ENCODE assay signal across 10 mouse cellular contexts in genomic region chr19:53517370-53518096, GRCm38 (mm10). TPM values are rescaled to one million over a fixed set of nuclear protein-coding genes. Genes with fewer than 3 reads are reported as not detected.
A peak's percentile ranks its signal among the peaks of the same experiment; 100 is the strongest.
DNase-seq lines count a peak whose midpoint lies in the region; ATAC-seq and TF ChIP-seq lines count a peak whose summit lies in the region.
"Had no signal": no experiment of that assay in that cellular context is flagged by ENCODE, and none has a peak within 500 bp of the region (broad histone marks: within the 10 kb centered on the region; RNA-seq: fewer than 3 reads in every experiment).

No protein-coding gene starts in this region.

- no peak for TF ChIP-seq CTCF in lung, adult 2 months (IDR thresholded peaks at IDR 0.05; ENCODE audit: insufficient read depth, low read length)

- WGBS in hindbrain, embryonic 14.5 days, result 30% methylated on average over 18 of the region's 18 CpGs
- WGBS in hindbrain, embryonic 12.5 days, result 37% methylated on average over 18 of the region's 18 CpGs
- 23% methylated on average over 18 of the region's 18 CpGs for WGBS in midbrain, embryonic 14.5 days
- WGBS in lung, adult 2 months, result 25% methylated on average over 18 of the region's 18 CpGs

- no peak overlapping the region for H3K4me3 ChIP-seq in hindbrain, embryonic 14.5 days (replicated peaks; ENCODE audit: low read length)
- no peak overlapping the region for H3K4me3 ChIP-seq in hindbrain, embryonic 12.5 days
- H3K4me3 ChIP-seq in midbrain, embryonic 14.5 days (replicated peaks; ENCODE audit: low read depth, low read length), result no peak overlapping the region
- no peak overlapping the region for H3K4me3 ChIP-seq in lung, adult 2 months (replicated peaks; ENCODE audit: extremely low read depth, low read depth, low read length)
- H3K4me3 ChIP-seq: megakaryocyte, embryonic 14.5 days had no signal

- H3K27ac ChIP-seq in hindbrain, embryonic 14.5 days, result peak overlapping the region; percentile 51; the same call in 1 of the 2 replicates
- H3K27ac ChIP-seq in hindbrain, embryonic 12.5 days, result no peak overlapping the region
- H3K27ac ChIP-seq in midbrain, embryonic 14.5 days (replicated peaks; ENCODE audit: low read depth, low read length), result no peak overlapping the region

- H3K9ac ChIP-seq in hindbrain, embryonic 14.5 days, result no peak overlapping the region
- no peak overlapping the region for H3K9ac ChIP-seq in hindbrain, embryonic 12.5 days
- no peak overlapping the region for H3K9ac ChIP-seq in midbrain, embryonic 14.5 days (replicated peaks; ENCODE audit: low read length)

- no peak for TF ChIP-seq POLR2A in lung, adult 2 months (IDR thresholded peaks at IDR 0.05; ENCODE audit: borderline replicate concordance, extremely low read depth, low read depth, low read length)

- no peaks in the 10 kb centered on the region for H3K36me3 ChIP-seq in hindbrain, embryonic 14.5 days (replicated peaks; ENCODE audit: control insufficient read depth, insufficient read depth)
- H3K36me3 ChIP-seq in hindbrain, embryonic 12.5 days, result no peaks in the 10 kb centered on the region
- H3K36me3 ChIP-seq in midbrain, embryonic 14.5 days (ENCODE audit: control insufficient read depth, insufficient read depth, low read length), result no peaks in the 10 kb centered on the region

- peak; percentile 69 for ATAC-seq in hindbrain, embryonic 14.5 days (ENCODE audit: low FRiP score)
- no peak for ATAC-seq in hindbrain, embryonic 12.5 days (ENCODE audit: low FRiP score)
- ATAC-seq in midbrain, embryonic 14.5 days (ENCODE audit: low FRiP score, low TSS enrichment), result peak; percentile 76
- ATAC-seq: activated CD4-positive, CD25-positive, alpha-beta regulatory T cell, adult 4 months had no signal

- H3K4me1 ChIP-seq in hindbrain, embryonic 14.5 days (replicated peaks; ENCODE audit: control insufficient read depth, insufficient read depth, low read length), result 0 out of 2 replicates have a peak, but pooled peaks cover 6% of the 10 kb centered on the region
- peaks cover 10% of the 10 kb centered on the region for H3K4me1 ChIP-seq in hindbrain, embryonic 12.5 days
- 0 out of 2 replicates have a peak, but pooled peaks cover 3% of the 10 kb centered on the region for H3K4me1 ChIP-seq in midbrain, embryonic 14.5 days (ENCODE audit: control insufficient read depth, insufficient read depth, low read length)
- peaks cover 3% of the 10 kb centered on the region; the same call in 1 of the 2 replicates for H3K4me1 ChIP-seq in lung, adult 2 months (ENCODE audit: control insufficient read depth, insufficient read depth, low read length)

- no peaks in the 10 kb centered on the region for H3K9me3 ChIP-seq in hindbrain, embryonic 14.5 days (ENCODE audit: control insufficient read depth, low read length)
- no peaks in the 10 kb centered on the region for H3K9me3 ChIP-seq in hindbrain, embryonic 12.5 days (replicated peaks)
- H3K9me3 ChIP-seq in midbrain, embryonic 14.5 days (ENCODE audit: control insufficient read depth, low read length), result no peaks in the 10 kb centered on the region

- no peaks in the 10 kb centered on the region; the same call in 1 of the 2 replicates for H3K27me3 ChIP-seq in hindbrain, embryonic 14.5 days (ENCODE audit: control insufficient read depth, insufficient read depth, low read length)
- H3K27me3 ChIP-seq in hindbrain, embryonic 12.5 days, result peaks cover 3% of the 10 kb centered on the region; the same call in 1 of the 2 replicates
- no peaks in the 10 kb centered on the region for H3K27me3 ChIP-seq in midbrain, embryonic 14.5 days (ENCODE audit: control insufficient read depth, insufficient read depth, low read length)

- DNase-seq in hindbrain, embryonic 14.5 days (ENCODE audit: low spot score), result no peak
- DNase-seq in Muller cell, postnatal 12 days (ENCODE audit: inconsistent ontology term), result peak; percentile 32
- DNase-seq in cerebellum, postnatal 14 days, result peak; percentile 83 to 87
- peak; percentile 73 for DNase-seq in midbrain, embryonic 14.5 days
- no peak for DNase-seq in adrenal gland, postnatal 36 days
- no peak for DNase-seq in left cerebral cortex, adult 11 months (ENCODE audit: low spot score)
- no peak for DNase-seq in lung, adult 2 months

- H3K4me2 ChIP-seq in hindbrain, embryonic 14.5 days (replicated peaks), result no peak overlapping the region
- no peak overlapping the region for H3K4me2 ChIP-seq in hindbrain, embryonic 12.5 days (replicated peaks)
- H3K4me2 ChIP-seq in midbrain, embryonic 14.5 days (ENCODE audit: low read length), result no peak overlapping the region

RNA-seq across cellular contexts. Expression of gene Dusp5, which starts 11.4 kb away (rescaled TPM):
- 3.0 and 4.6 TPM in 2 replicates for polyA plus RNA-seq in hindbrain, embryonic 14.5 days (2014; fragmentation: Nextera tagmentation; extraction: Ambion mirVana)
- polyA plus RNA-seq in hindbrain, embryonic 12.5 days (2016; fragmentation: Nextera tagmentation; extraction: Ambion mirVana), result 2.4 TPM in 2 replicates
- polyA plus RNA-seq in midbrain, embryonic 14.5 days (2014; fragmentation: Nextera tagmentation; extraction: Ambion mirVana), result 3.1 and 4.6 TPM in 2 replicates
- 10 to 100 TPM; 16.1 to 29.8 TPM for total RNA-seq in adrenal gland, postnatal 36 days (2021)
- polyA plus RNA-seq in lung, adult 2 months (2012; rRNA removed), result 10.4 and 14.0 TPM in 2 replicates

Comparison
In these comparisons a context has a peak if more than half of its experiments do, and no peak if none do; other contexts are left out.
1. DNase-seq: peak in Muller cell, postnatal 12 days (single experiment), cerebellum, postnatal 14 days (2 of 2) and midbrain, embryonic 14.5 days (single experiment); none in hindbrain, embryonic 14.5 days (single experiment), adrenal gland, postnatal 36 days (0 of 2), left cerebral cortex, adult 11 months (single experiment) and lung, adult 2 months (single experiment).